Mouse (Mus musculus): ENCODE results near the gene Luzp1.

Luzp1 gene

GRCm38 (mm10) chr4:136462086-136462838 is 7.3 kb upstream of the Luzp1 start, which contains the start of gene 6030445D17Rik:
Gene 6030445D17Rik (plus strand): TSS chr4:136462250.
- peak; percentile 80 for DNase-seq (ENCODE audit: low read depth, low spot score)

- peak; percentile 77 for DNase-seq (ENCODE audit: low read depth, low spot score)
Measured at GRCm38 (mm10) chr4:136462839-136463178, 6.8 kb upstream of the Luzp1 start.

GRCm38 (mm10) chr4:136463436-136463835 is 6.1 kb upstream of the Luzp1 start:
- DNase-seq (ENCODE audit: low read depth, low spot score) = no peak

GRCm38 (mm10) chr4:136466226-136466625 is 3.3 kb upstream of the Luzp1 start:
- DNase-seq (ENCODE audit: low read depth, low spot score) = peak; percentile 89

GRCm38 (mm10) chr4:136468553-136469327 is 821 bp upstream of the Luzp1 start:
- peak; percentile 86 for DNase-seq (ENCODE audit: low read depth, low spot score)

GRCm38 (mm10) chr4:136469941-136470346 is 383 bp downstream of the Luzp1 start:
- peak; percentile 67 for DNase-seq (ENCODE audit: low read depth, low spot score)

GRCm38 (mm10) chr4:136470347-136471071 is 948 bp downstream of the Luzp1 start:
- DNase-seq (ENCODE audit: low read depth, low spot score) = peak; percentile 68

GRCm38 (mm10) chr4:136476692-136477091 is 7.1 kb downstream of the Luzp1 start:
- no peak for DNase-seq (ENCODE audit: low read depth, low spot score)

- DNase-seq (ENCODE audit: low read depth, low spot score) = no peak
Measured at GRCm38 (mm10) chr4:136486549-136486948, 17.0 kb downstream of the Luzp1 start.

GRCm38 (mm10) chr4:136495993-136496392 is 26.4 kb downstream of the Luzp1 start:
- no peak for DNase-seq (ENCODE audit: low read depth, low spot score)

- DNase-seq (ENCODE audit: low read depth, low spot score) = no peak
Measured at GRCm38 (mm10) chr4:136505426-136506215, 36.1 kb downstream of the Luzp1 start.

GRCm38 (mm10) chr4:136509857-136510256 is 40.3 kb downstream of the Luzp1 start:
- DNase-seq (ENCODE audit: low read depth, low spot score) = no peak

- no peak for DNase-seq (ENCODE audit: low read depth, low spot score)
Measured at GRCm38 (mm10) chr4:136511708-136512107, 42.1 kb downstream of the Luzp1 start.

GRCm38 (mm10) chr4:136512905-136513304 is 43.3 kb downstream of the Luzp1 start:
- DNase-seq (ENCODE audit: low read depth, low spot score) = no peak

- peak; percentile 76 for DNase-seq (ENCODE audit: low read depth, low spot score)
Measured at GRCm38 (mm10) chr4:136518141-136518540, 48.6 kb downstream of the Luzp1 start.

- no peak for DNase-seq (ENCODE audit: low read depth, low spot score)
Measured at GRCm38 (mm10) chr4:136518576-136518975, 49.0 kb downstream of the Luzp1 start.

- DNase-seq (ENCODE audit: low read depth, low spot score) = no peak
Measured at GRCm38 (mm10) chr4:136519866-136520265, 50.3 kb downstream of the Luzp1 start.

GRCm38 (mm10) chr4:136521898-136522297 is 52.3 kb downstream of the Luzp1 start:
- DNase-seq (ENCODE audit: low read depth, low spot score) = no peak

GRCm38 (mm10) chr4:136524309-136524708 is 54.7 kb downstream of the Luzp1 start:
- DNase-seq (ENCODE audit: low read depth, low spot score) = no peak

GRCm38 (mm10) chr4:136526412-136526811 is 56.9 kb downstream of the Luzp1 start:
- DNase-seq (ENCODE audit: low read depth, low spot score) = peak; percentile 83

- peak; percentile 61 for DNase-seq (ENCODE audit: low read depth, low spot score)
Measured at GRCm38 (mm10) chr4:136545151-136545550, 75.6 kb downstream of the Luzp1 start.
